Mouse (Mus musculus): ENCODE measurements around the gene Pdcd7. TPM values are rescaled to one million over a fixed set of nuclear protein-coding genes. Genes with fewer than 3 reads are reported as not detected.
"Not testable (repeated sequence)": the region's sequence is repeated elsewhere in the genome, so short reads cannot be mapped to it uniquely, and the experiment has no call there.

The Pdcd7 gene
- total and polyA plus RNA-seq, 3 experiments, result 22.8 to 34.5 TPM; not detected in 1

- Histone ChIP-seq H3K79me2 (ENCODE audit: control insufficient read depth, insufficient read depth, low read length, poor library complexity) (peaks cover 42% of the 10 kb centered on the region), H3K27ac (ENCODE audit: control insufficient read depth, low read depth, low read length) (peak overlapping the region; percentile 56), H3K9ac (ENCODE audit: control insufficient read depth, low read depth, low read length, poor library complexity, severe bottlenecking) (peak overlapping the region; percentile 51), H3K36me3 (ENCODE audit: control insufficient read depth in 1 of 2, insufficient read depth in 2 of 2, low read length in 2 of 2) (peaks cover 0 to 18% of the 10 kb centered on the region in 2 experiments; a peak in 2 of 4 replicates), H3K4me1 (ENCODE audit: control insufficient read depth in 1 of 2, insufficient read depth in 2 of 2, low read length in 2 of 2) (peaks cover 0 to 11% of the 10 kb centered on the region in 2 experiments), H3K4me3 (ENCODE audit: control insufficient read depth in 1 of 2, insufficient read depth in 1 of 2, low read depth in 2 of 2, low read length in 2 of 2) (peak overlapping the region; percentile 53 to 65)
- TF ChIP-seq MYC (IDR thresholded peaks at IDR 0.05; ENCODE audit: low read depth, low read length), result 0 out of 2 replicates have a peak, but pooled peaks have one; percentile 16
- not testable (repeated sequence) for H3K9me3 ChIP-seq (replicated peaks; ENCODE audit: insufficient read depth, low read length); DNase-seq (ENCODE audit: low read depth, low spot score); H3K27me3 ChIP-seq (ENCODE audit: control insufficient read depth in 1 of 2, insufficient read depth in 2 of 2, low read length in 2 of 2)
These were observed 465 bp upstream of the Pdcd7 start for GRCm38 (mm10) chr9:65345439-65345838.

- TF ChIP-seq UBTF (IDR thresholded peaks at IDR 0.05; ENCODE audit: borderline replicate concordance, insufficient read depth, low read depth, low read length), result 0 out of 2 replicates have a peak, but pooled peaks have one; percentile 50
- TF ChIP-seq EP300 (IDR thresholded peaks at IDR 0.05; ENCODE audit: low read depth in 1 of 2, low read length in 2 of 2), result no peak
- no peak for TF ChIP-seq ETS1 (IDR thresholded peaks at IDR 0.05; ENCODE audit: low read depth, low read length)
- TF ChIP-seq GATA1 (IDR thresholded peaks at IDR 0.05; ENCODE audit: low read depth, low read length), result no peak
- peak; percentile 72; the same call in 1 of the 2 replicates for TF ChIP-seq SIN3A (IDR thresholded peaks at IDR 0.05; ENCODE audit: low read length)
- TF ChIP-seq ZC3H11A (IDR thresholded peaks at IDR 0.05; ENCODE audit: low read depth, low read length), result no peak
- peak in 1 of 2 experiments; percentile 57; a peak in 2 of 4 replicates for TF ChIP-seq POLR2A (IDR thresholded peaks at IDR 0.05; ENCODE audit: control insufficient read depth in 1 of 2, insufficient read depth in 1 of 2, low read depth in 1 of 2, low read length in 2 of 2, poor library complexity in 1 of 2)
- no peak for TF ChIP-seq POLR2AphosphoS5 (IDR thresholded peaks at IDR 0.05; ENCODE audit: borderline replicate concordance, low read depth, low read length)
- no peak for TF ChIP-seq TCF12 (IDR thresholded peaks at IDR 0.05; ENCODE audit: low read depth, low read length)
- TF ChIP-seq MAFK (IDR thresholded peaks at IDR 0.05; ENCODE audit: borderline replicate concordance, low read depth, low read length), result no peak
- TF ChIP-seq E2F4 (IDR thresholded peaks at IDR 0.05; ENCODE audit: borderline replicate concordance, low read depth, low read length), result no peak
- TF ChIP-seq RAD21 (IDR thresholded peaks at IDR 0.05; ENCODE audit: low read depth, low read length), result no peak
- TF ChIP-seq MXI1 (IDR thresholded peaks at IDR 0.05; ENCODE audit: low read depth, low read length), result peak; percentile 66; the same call in 1 of the 2 replicates
- TF ChIP-seq CHD1 (IDR thresholded peaks at IDR 0.05; ENCODE audit: low read depth, low read length), result peak; percentile 95
- peak; percentile 47; the same call in 1 of the 2 replicates for TF ChIP-seq MYC (IDR thresholded peaks at IDR 0.05; ENCODE audit: low read depth, low read length)
- TF ChIP-seq NELFE (IDR thresholded peaks at IDR 0.05; ENCODE audit: low read depth, low read length), result peak; percentile 35; the same call in 1 of the 2 replicates
- no peak for TF ChIP-seq USF2 (IDR thresholded peaks at IDR 0.05; ENCODE audit: borderline replicate concordance in 1 of 2, insufficient read depth in 1 of 2, low read depth in 1 of 2, low read length in 2 of 2)
- peaks cover 0 to 24% of the 10 kb centered on the region in 2 experiments; a peak in 2 of 4 replicates for H3K36me3 ChIP-seq (ENCODE audit: control insufficient read depth in 1 of 2, insufficient read depth in 2 of 2, low read length in 2 of 2)
- peak; percentile 63 for DNase-seq (ENCODE audit: low read depth, low spot score)
- H3K27me3 ChIP-seq (ENCODE audit: control insufficient read depth in 1 of 2, insufficient read depth in 2 of 2, low read length in 2 of 2), result no peaks in the 10 kb centered on the region
- peak overlapping the region; percentile 89 for H3K9ac ChIP-seq (ENCODE audit: control insufficient read depth, low read depth, low read length, poor library complexity, severe bottlenecking)
- H3K9me3 ChIP-seq (replicated peaks; ENCODE audit: insufficient read depth, low read length), result no peaks in the 10 kb centered on the region
- peak overlapping the region; percentile 56 for H3K27ac ChIP-seq (ENCODE audit: control insufficient read depth, low read depth, low read length)
- H3K79me2 ChIP-seq (ENCODE audit: control insufficient read depth, insufficient read depth, low read length, poor library complexity), result peaks cover 50% of the 10 kb centered on the region
- peaks cover 0 to 14% of the 10 kb centered on the region in 2 experiments for H3K4me1 ChIP-seq (ENCODE audit: control insufficient read depth in 1 of 2, insufficient read depth in 2 of 2, low read length in 2 of 2)
- peak overlapping the region; percentile 65 to 95 for H3K4me3 ChIP-seq (ENCODE audit: control insufficient read depth in 1 of 2, insufficient read depth in 1 of 2, low read depth in 2 of 2, low read length in 2 of 2)
These were observed 690 bp downstream of the Pdcd7 start for GRCm38 (mm10) chr9:65346476-65347111.
